Mouse (Mus musculus) ovary, adult 10 weeks (tissue): Measurements from ENCODE around the gene Phox2a. TPM values are rescaled to one million over a fixed set of nuclear protein-coding genes. Genes with fewer than 3 reads are reported as not detected.

ENCODE experiments used
- polyA plus RNA-seq: library from polyadenylated mRNA; stranded (reverse); fragments of 350-450 nt; fragmentation: Illumina TruSeq; extraction: RNeasy Lipid Tissue Mini Kit (QIAGEN cat#74804); gene quantifications from one replicate; pipeline ENCODE4 v1.2.3, GENCODE M21; 2014

Phox2a gene
- not detected for polyA plus RNA-seq

GRCm38 (mm10) chr7:101817861-101818401, at the start of gene Phox2a:
TSS of gene Phox2a (plus strand) at chr7:101818313.

GRCm38 (mm10) chr7:101837606-101838471, 19.7 kb downstream of the Phox2a start, which contains the start of gene Inppl1:
TSS of gene Inppl1 (minus strand) at chr7:101838229.

GRCm38 (mm10) chr7:101857094-101857493, 39.0 kb downstream of the Phox2a start, which contains the start of gene Folr2:
TSS of gene Folr2 (minus strand) at chr7:101857194.

GRCm38 (mm10) chr7:101863415-101863814, 45.3 kb downstream of the Phox2a start, which contains the start of gene Anapc15:
TSS of gene Anapc15 (plus strand) at chr7:101863715.

GRCm38 (mm10) chr7:101870629-101871028, 52.5 kb downstream of the Phox2a start, which contains the start of gene Folr1:
TSS of gene Folr1 (minus strand) at chr7:101870788.

Other genes with a start within 250 kb of the Phox2a start
- 1.2 TPM for gene Art2b, start 232.7 kb upstream of the Phox2a start, polyA plus RNA-seq
- 9.8 TPM for gene Clpb, start 154.7 kb upstream of the Phox2a start, polyA plus RNA-seq
- 43.3 TPM for gene Inppl1, start 19.9 kb downstream of the Phox2a start, polyA plus RNA-seq
- gene Folr2, start 38.9 kb downstream of the Phox2a start, polyA plus RNA-seq, result not detected
- 8.1 TPM for gene Anapc15, start 45.4 kb downstream of the Phox2a start, polyA plus RNA-seq
- 12.2 TPM for gene Folr1, start 52.5 kb downstream of the Phox2a start, polyA plus RNA-seq
- gene Lamtor1, start 87.6 kb downstream of the Phox2a start, polyA plus RNA-seq, result 8.6 TPM
- not detected for gene Tomt, start 88.0 kb downstream of the Phox2a start, polyA plus RNA-seq
- 3.6 TPM for gene Lrrc51, start 115.6 kb downstream of the Phox2a start, polyA plus RNA-seq
- 125 TPM for gene Numa1, start 115.8 kb downstream of the Phox2a start, polyA plus RNA-seq
- gene Il18bp, start 200.4 kb downstream of the Phox2a start, polyA plus RNA-seq, result 12.7 TPM
- 10.1 TPM for gene Rnf121, start 247.2 kb downstream of the Phox2a start, polyA plus RNA-seq
- gene Xndc1, start 247.2 kb downstream of the Phox2a start, polyA plus RNA-seq, result 14.4 TPM
- not detected for gene Xntrpc, start 247.4 kb downstream of the Phox2a start, polyA plus RNA-seq